Mouse (Mus musculus): ENCODE results near the gene Sp6.

- TF ChIP-seq POLR2A (IDR thresholded peaks at IDR 0.05; ENCODE audit: low read depth, low read length) (no peak), CTCF (conservative IDR thresholded peaks at IDR 0.05; ENCODE audit: insufficient read depth, insufficient read length, low read depth, low read length) (no peak)
Measured at GRCm38 (mm10) chr11:96970341-96970740, 42.9 kb upstream of the Sp6 start.

Data from kidney, adult 2 months (tissue).